Mouse (Mus musculus) kidney, postnatal 36 days (tissue): ENCODE measurements around the gene Plxna4.

Source experiments
- DNase-seq, 2 experiments: peaks; one replicate each; pipeline ENCODE4 v3.0.0; 2021 to 2022; ENCODE audit warnings: mixed read lengths in 2 of 2

Gene Plxna4

DNA sequence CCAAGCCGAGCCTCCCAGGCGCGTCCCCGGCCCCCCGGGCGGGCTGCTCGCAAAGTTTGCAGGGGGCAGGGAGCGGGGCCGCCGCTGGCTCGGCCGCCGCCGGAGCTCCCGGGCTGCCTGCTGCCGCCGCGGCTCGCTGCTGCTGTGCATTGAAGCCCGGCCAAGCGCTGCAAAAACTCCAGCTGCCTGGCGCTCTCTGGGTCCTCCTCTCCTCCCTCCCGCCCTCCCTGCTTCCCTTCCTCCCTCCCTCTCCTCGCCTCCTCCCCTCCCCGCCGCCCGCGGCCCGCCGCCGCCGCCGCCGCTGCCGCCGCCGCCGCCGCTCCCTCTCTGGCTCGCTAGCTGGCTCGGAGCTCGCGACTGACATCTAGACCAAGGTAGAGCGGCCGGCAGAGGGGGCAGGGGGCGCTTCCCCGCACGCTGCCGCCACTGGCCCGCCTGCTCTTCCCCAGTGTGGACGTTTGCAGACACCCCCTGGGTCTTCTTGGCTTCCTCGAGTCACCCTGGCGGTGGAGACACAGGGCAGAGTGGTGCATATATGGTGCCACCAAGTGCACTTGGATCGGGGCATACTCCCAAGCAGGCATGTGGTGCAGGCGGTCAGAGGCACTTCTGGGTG is at the start of gene Plxna4:
TSS of gene Plxna4 (minus strand) at position 137 of the 616 bp plus-strand sequence.
- DNase-seq: peak; percentile 78 to 84

- DNase-seq: no peak
Measured at GRCm38 (mm10) chr6:32637568-32638183, 49.7 kb upstream of the Plxna4 start.

DNA sequence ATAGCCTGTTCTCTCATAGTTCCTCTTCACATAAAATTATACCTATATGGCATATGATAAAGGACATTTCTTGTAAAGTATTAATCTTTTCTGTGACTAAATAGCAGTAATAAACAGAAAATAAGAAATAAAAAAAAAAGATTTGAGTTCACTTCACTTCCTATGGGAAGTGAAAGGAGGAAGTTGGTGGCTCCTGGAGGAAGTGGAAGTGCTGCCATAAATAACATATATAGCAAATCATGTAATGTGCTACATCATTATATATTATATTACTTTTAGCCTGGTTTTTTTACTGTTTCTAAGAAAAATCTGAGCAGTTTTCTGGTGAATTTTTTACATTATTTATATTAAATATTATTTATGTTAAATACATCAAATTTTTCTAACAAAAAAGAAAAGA is 22.7 kb upstream of the Plxna4 start:
- DNase-seq: no peak

- no peak for DNase-seq
Measured at GRCm38 (mm10) chr6:32606787-32607186, 18.8 kb upstream of the Plxna4 start.

DNA sequence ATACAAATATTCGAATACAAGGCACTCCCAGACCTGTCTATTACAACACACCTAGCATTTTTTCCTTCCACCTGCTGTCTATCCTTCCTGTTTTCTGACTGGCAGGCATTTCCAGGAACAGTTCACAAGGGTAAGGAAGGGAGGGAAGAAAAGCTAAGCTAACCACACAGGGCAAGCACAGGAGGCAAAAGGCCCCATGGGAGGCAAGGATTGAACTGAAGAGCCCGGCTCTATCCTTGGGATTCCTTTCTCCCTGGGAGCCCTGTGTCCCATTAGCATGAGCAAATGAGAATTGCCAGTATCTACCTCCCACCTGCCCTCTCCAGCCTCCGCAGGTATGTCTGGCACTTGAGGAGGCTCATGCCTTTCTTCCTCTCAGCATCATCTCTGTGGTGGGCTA is 17.6 kb upstream of the Plxna4 start:
- DNase-seq: no peak

DNA sequence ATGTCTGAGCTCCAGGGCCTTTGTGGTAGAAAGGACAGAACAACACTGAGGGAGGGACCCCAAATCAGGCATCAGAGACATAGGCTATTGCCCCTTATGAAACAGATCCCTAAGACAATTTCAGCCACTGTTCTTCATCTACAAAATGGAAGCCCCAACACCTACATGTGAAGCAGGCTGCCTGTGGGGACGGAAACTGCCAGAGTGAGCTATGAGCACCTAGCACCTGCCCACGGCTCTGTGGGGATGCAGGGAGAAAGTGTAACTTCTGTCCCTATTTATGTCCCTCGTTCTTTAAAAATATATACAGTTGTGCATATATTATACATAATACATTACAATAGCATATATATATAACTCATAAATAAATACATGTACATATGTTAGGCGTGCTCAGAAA is 16.9 kb upstream of the Plxna4 start:
- DNase-seq: no peak

DNA sequence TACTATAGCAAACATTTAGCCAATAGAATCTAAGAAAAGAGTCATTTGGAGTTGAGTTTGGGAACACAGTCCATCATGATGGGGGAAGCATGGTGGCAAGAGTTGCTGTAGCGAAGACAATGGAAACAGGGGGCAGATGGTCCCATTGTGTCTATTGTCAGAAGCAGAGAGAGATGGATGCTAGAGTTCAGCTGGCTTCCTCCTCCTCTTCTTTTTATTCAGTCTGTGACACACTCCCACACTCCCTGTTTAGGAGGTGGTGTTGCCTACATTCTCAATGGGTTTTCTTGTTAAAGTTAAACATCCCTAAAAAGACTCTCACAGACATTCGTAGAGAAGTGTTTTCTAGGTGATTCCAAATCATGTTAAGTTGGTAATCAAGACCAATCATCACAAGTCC is 14.1 kb upstream of the Plxna4 start:
- no peak for DNase-seq

GRCm38 (mm10) chr6:32601306-32601705 is 13.3 kb upstream of the Plxna4 start:
- peak; percentile 14 to 20 for DNase-seq

- DNase-seq: no peak
Measured at GRCm38 (mm10) chr6:32595591-32595990, 7.6 kb upstream of the Plxna4 start.

GRCm38 (mm10) chr6:32590979-32591758 is 3.2 kb upstream of the Plxna4 start:
- peak; percentile 75 to 90 for DNase-seq

DNA sequence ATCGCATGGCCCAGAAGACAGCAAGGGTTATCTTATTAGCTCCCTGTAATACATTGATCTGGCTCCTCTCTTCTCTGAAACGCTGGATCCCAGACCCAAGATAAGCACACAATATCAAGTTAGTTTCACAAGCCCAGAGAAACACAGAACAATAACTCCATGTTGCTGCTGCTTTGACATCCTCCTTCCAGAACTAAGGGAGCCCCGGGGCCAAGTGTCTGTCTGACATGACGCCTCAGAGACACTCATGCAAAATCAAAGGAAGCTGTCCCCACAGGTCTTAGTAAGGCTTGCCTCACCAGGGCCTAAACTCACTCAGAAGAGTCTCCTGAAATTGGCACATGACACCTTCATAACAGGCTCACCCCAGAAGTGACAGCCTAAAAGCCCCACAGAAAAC is 1.6 kb upstream of the Plxna4 start:
- no peak for DNase-seq

GRCm38 (mm10) chr6:32587136-32588009 is 619 bp downstream of the Plxna4 start:
- DNase-seq: peak; percentile 45 to 85

DNA sequence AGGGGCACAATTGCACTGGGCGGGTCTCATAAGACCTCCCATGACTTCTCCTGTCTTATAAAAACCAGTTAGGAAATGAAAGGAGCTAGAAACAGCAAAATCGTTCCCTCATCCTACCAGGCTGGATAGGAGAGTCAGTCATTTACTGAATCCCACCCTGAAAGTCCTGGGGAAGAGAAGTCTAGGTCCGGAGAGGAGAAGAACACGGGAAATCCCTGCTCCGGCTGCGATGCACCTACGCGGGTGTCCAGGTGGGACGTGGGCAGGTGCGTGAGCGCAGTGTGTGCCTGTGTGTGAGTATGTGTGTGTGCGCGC is 1.2 kb downstream of the Plxna4 start:
- DNase-seq: no peak

DNA sequence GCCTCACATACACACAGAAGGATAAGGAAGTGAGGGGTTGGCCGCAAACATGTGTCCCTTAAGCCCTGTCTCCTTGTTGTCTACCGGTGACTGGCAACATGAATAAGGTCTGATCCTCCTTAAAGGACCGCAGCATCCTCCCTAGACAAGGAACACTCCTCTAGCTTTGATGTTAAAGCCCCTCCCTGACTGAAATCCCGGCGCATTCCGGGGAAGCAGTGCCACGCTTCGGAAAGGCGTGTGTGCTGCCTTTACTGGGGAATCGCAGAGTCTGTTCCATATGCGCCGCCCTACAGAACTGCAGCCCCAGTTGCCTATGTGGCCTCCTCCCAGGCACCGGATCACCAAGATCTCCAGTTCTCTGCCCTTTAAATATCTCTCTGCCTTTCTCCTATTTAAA is 1.6 kb downstream of the Plxna4 start:
- DNase-seq: peak in 1 of 2 experiments; percentile 23

DNA sequence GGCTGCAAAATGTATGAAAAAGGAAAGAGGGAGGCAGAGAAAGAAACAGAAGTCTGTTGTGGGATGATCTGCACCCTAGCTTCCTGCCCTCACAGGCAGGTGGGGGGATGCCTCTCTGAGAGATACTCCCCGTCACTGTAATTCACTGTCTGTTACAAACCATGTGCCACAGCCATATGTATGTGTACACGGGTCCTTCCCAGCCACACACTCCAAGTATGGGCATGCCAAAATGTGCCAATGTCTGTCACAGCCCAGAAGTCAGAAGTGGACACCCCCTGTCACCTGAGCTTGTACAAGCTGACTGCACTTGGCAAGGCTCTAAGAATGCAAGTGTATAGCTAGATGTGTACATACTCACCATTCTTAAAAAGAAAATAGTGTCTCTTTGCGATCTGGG is 2.8 kb downstream of the Plxna4 start:
- DNase-seq: no peak

DNA sequence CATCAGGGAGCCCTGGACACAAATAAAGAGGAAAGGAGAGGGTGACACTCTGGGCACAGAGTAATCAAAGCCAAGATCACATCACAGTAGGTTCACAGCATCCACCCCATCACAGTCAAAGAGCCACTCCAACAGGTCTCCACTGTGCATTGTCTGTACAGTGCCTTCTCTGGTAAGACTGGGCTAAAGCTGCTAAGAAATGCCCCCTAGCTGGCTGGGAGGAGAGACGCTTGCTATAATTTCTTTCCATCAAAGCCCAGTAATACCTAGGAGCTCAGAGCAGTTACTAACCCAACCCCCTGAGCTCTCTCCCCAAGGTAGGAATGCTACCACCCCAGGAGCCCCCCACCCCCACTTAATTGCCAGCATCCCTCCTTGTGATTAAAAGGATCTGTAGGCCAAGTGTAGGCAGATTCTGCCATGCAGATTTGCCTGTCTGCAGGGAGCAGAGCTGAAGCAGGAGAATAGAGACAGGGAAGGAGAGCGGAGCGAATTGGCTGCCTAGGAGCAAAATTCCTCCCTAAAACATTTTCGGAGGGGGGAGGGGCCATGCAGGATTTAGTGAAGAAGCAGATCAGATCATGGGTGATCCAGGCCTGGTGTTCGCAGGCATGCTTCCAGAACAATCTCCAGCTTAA is 3.6 kb downstream of the Plxna4 start:
- DNase-seq: no peak

GRCm38 (mm10) chr6:32583582-32583981 is 4.4 kb downstream of the Plxna4 start:
- no peak for DNase-seq

- DNase-seq: no peak
Measured at GRCm38 (mm10) chr6:32571485-32571884, 16.5 kb downstream of the Plxna4 start.

DNA sequence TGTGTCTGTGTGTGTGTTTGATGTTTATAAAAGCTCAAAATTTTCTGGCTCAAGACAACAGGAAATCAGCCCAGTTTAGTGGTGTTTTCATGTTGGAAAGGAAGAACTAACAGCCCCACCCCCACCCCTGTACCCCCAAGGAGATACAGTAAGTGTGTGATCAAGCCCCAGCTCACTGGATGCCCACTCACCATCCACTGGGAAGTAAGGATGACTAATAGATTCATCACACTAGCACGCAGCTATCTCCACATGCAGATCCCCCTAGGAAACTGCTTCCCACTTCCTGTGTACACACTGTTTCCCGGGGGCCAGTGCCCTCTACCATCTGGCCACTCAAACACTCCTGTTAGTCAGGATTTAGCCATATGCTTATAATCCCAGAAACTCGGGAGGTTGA is 17.5 kb downstream of the Plxna4 start:
- no peak for DNase-seq

- DNase-seq: no peak
Measured at GRCm38 (mm10) chr6:32569919-32570318, 18.1 kb downstream of the Plxna4 start.

DNA sequence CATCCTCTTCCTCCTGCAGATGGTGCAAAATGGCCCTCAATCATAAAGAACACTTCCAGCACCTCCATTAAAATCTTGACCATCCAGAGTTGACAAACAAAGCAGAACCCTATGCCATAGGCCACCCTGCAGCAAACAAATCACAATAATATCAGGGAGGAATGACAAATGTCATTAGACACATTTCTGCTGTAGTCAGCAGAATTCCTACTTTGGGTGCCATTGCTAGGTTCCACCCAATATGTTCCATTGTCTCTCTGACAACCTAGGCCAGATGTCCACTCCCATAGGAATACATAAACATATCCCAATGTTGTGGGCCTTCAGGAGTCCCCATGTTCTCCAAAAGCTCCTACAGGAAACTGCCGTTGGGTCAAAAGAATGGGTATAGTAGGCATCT is 41.1 kb downstream of the Plxna4 start:
- DNase-seq: no peak

- no peak for DNase-seq
Measured at GRCm38 (mm10) chr6:32544021-32544420, 44.0 kb downstream of the Plxna4 start.

- no peak for DNase-seq
Measured at GRCm38 (mm10) chr6:32540155-32540554, 47.8 kb downstream of the Plxna4 start.
